Mouse (Mus musculus): ENCODE measurements around the gene Utrn. TPM values are rescaled to one million over a fixed set of nuclear protein-coding genes. Genes with fewer than 3 reads are reported as not detected.

Utrn gene
- polyA plus RNA-seq, 1 experiment from 2014 or later, result 88.4 TPM

GRCm38 (mm10) chr10:12376015-12376414, 493.1 kb downstream of the Utrn start:
- 61% methylated on average over 2 of the region's 2 CpGs for WGBS
- ATAC-seq, result no peak

GRCm38 (mm10) chr10:12374741-12375140, 494.4 kb downstream of the Utrn start:
- Histone ChIP-seq H3K4me3 (ENCODE audit: low read depth, low read length) (no peak overlapping the region), H3K27me3 (replicated peaks; ENCODE audit: insufficient read depth, low read length) (no peaks in the 10 kb centered on the region), H3K4me2 (replicated peaks; ENCODE audit: low read depth, low read length) (no peak overlapping the region), H3K9ac (replicated peaks; ENCODE audit: low read depth) (no peak overlapping the region), H3K36me3 (ENCODE audit: insufficient read depth, low read length) (no peaks in the 10 kb centered on the region), H3K4me1 (ENCODE audit: insufficient read depth, low read depth, low read length) (no peaks in the 10 kb centered on the region), H3K9me3 (ENCODE audit: low read length) (no peaks in the 10 kb centered on the region), H3K27ac (ENCODE audit: low read length) (no peak overlapping the region)
- WGBS, result 79% methylated on average over 1 of the region's 1 CpGs
- DNase-seq (ENCODE audit: low spot score) (no peak), ATAC-seq (no peak)
- TF ChIP-seq CTCF (IDR thresholded peaks at IDR 0.05) (no peak), EP300 (IDR thresholded peaks at IDR 0.05) (no peak)

More at GRCm38 (mm10) chr10:12376015-12376414, 493.1 kb downstream of the Utrn start:
- H3K9me3 ChIP-seq (ENCODE audit: low read length), result no peaks in the 10 kb centered on the region
- no peak overlapping the region for H3K4me2 ChIP-seq (replicated peaks; ENCODE audit: low read depth, low read length)
- no peak overlapping the region for H3K9ac ChIP-seq (replicated peaks; ENCODE audit: low read depth)
- no peak for TF ChIP-seq EP300 (IDR thresholded peaks at IDR 0.05)
- TF ChIP-seq CTCF (IDR thresholded peaks at IDR 0.05), result no peak
- H3K4me3 ChIP-seq (ENCODE audit: low read depth, low read length), result no peak overlapping the region
- H3K27ac ChIP-seq (ENCODE audit: low read length), result no peak overlapping the region
- no peaks in the 10 kb centered on the region for H3K36me3 ChIP-seq (ENCODE audit: insufficient read depth, low read length)
- H3K27me3 ChIP-seq (replicated peaks; ENCODE audit: insufficient read depth, low read length), result no peaks in the 10 kb centered on the region
- no peak for DNase-seq (ENCODE audit: low spot score)
- no peaks in the 10 kb centered on the region for H3K4me1 ChIP-seq (ENCODE audit: insufficient read depth, low read depth, low read length)

- no peaks in the 10 kb centered on the region for H3K36me3 ChIP-seq (ENCODE audit: insufficient read depth, low read length)
- H3K27me3 ChIP-seq (replicated peaks; ENCODE audit: insufficient read depth, low read length), result no peaks in the 10 kb centered on the region
- ATAC-seq, result peak; percentile 38; the same call in 1 of the 2 replicates
- H3K4me3 ChIP-seq (ENCODE audit: low read depth, low read length), result no peak overlapping the region
- TF ChIP-seq CTCF (IDR thresholded peaks at IDR 0.05) (no peak), EP300 (IDR thresholded peaks at IDR 0.05) (no peak)
- no peaks in the 10 kb centered on the region for H3K4me1 ChIP-seq (ENCODE audit: insufficient read depth, low read depth, low read length)
- H3K4me2 ChIP-seq (replicated peaks; ENCODE audit: low read depth, low read length), result no peak overlapping the region
- no peak overlapping the region for H3K9ac ChIP-seq (replicated peaks; ENCODE audit: low read depth)
- no peak overlapping the region for H3K27ac ChIP-seq (ENCODE audit: low read length)
- 37% methylated on average over 4 of the region's 4 CpGs for WGBS
- peak; percentile 22 for DNase-seq (ENCODE audit: low spot score)
- no peaks in the 10 kb centered on the region for H3K9me3 ChIP-seq (ENCODE audit: low read length)
Measured at GRCm38 (mm10) chr10:12354556-12354955, 514.6 kb downstream of the Utrn start.

- Histone ChIP-seq H3K36me3 (ENCODE audit: insufficient read depth, low read length) (no peaks in the 10 kb centered on the region), H3K4me1 (ENCODE audit: insufficient read depth, low read depth, low read length) (no peaks in the 10 kb centered on the region), H3K27ac (ENCODE audit: low read length) (no peak overlapping the region), H3K4me3 (ENCODE audit: low read depth, low read length) (no peak overlapping the region), H3K4me2 (replicated peaks; ENCODE audit: low read depth, low read length) (no peak overlapping the region), H3K27me3 (replicated peaks; ENCODE audit: insufficient read depth, low read length) (no peaks in the 10 kb centered on the region), H3K9ac (replicated peaks; ENCODE audit: low read depth) (no peak overlapping the region), H3K9me3 (ENCODE audit: low read length) (no peaks in the 10 kb centered on the region)
- DNase-seq (ENCODE audit: low spot score) (no peak), ATAC-seq (no peak)
- TF ChIP-seq EP300 (IDR thresholded peaks at IDR 0.05), result no peak
- TF ChIP-seq CTCF (IDR thresholded peaks at IDR 0.05), result no peak
- WGBS, result 51% methylated on average over 5 of the region's 5 CpGs
Measured at GRCm38 (mm10) chr10:12354106-12354505, 515.1 kb downstream of the Utrn start.

- WGBS, result 63% methylated on average over 10 of the region's 10 CpGs
- Histone ChIP-seq H3K27ac (ENCODE audit: low read length) (no peak overlapping the region), H3K4me1 (ENCODE audit: insufficient read depth, low read depth, low read length) (no peaks in the 10 kb centered on the region), H3K4me2 (replicated peaks; ENCODE audit: low read depth, low read length) (no peak overlapping the region), H3K9me3 (ENCODE audit: low read length) (no peaks in the 10 kb centered on the region), H3K27me3 (replicated peaks; ENCODE audit: insufficient read depth, low read length) (no peaks in the 10 kb centered on the region), H3K4me3 (ENCODE audit: low read depth, low read length) (no peak overlapping the region), H3K36me3 (ENCODE audit: insufficient read depth, low read length) (no peaks in the 10 kb centered on the region), H3K9ac (replicated peaks; ENCODE audit: low read depth) (no peak overlapping the region)
- DNase-seq (ENCODE audit: low spot score), result no peak
- no peak for TF ChIP-seq CTCF (IDR thresholded peaks at IDR 0.05)
- TF ChIP-seq EP300 (IDR thresholded peaks at IDR 0.05), result no peak
- ATAC-seq, result no peak
Measured at GRCm38 (mm10) chr10:12339704-12340558, 529.2 kb downstream of the Utrn start.

GRCm38 (mm10) chr10:12339005-12339703, 530.0 kb downstream of the Utrn start:
- DNase-seq (ENCODE audit: low spot score) (no peak), ATAC-seq (no peak)
- no peaks in the 10 kb centered on the region for H3K9me3 ChIP-seq (ENCODE audit: low read length)
- TF ChIP-seq CTCF (IDR thresholded peaks at IDR 0.05), result no peak
- no peak for TF ChIP-seq EP300 (IDR thresholded peaks at IDR 0.05)
- 74% methylated on average over 9 of the region's 9 CpGs for WGBS
- H3K27ac ChIP-seq (ENCODE audit: low read length), result no peak overlapping the region
- H3K4me2 ChIP-seq (replicated peaks; ENCODE audit: low read depth, low read length), result no peak overlapping the region
- H3K9ac ChIP-seq (replicated peaks; ENCODE audit: low read depth), result no peak overlapping the region
- no peaks in the 10 kb centered on the region for H3K27me3 ChIP-seq (replicated peaks; ENCODE audit: insufficient read depth, low read length)
- no peaks in the 10 kb centered on the region for H3K36me3 ChIP-seq (ENCODE audit: insufficient read depth, low read length)
- H3K4me1 ChIP-seq (ENCODE audit: insufficient read depth, low read depth, low read length), result no peaks in the 10 kb centered on the region
- no peak overlapping the region for H3K4me3 ChIP-seq (ENCODE audit: low read depth, low read length)

Other genes with a start within 250 kb of the Utrn start
- gene Stx11, start 94.9 kb upstream of the Utrn start, polyA plus RNA-seq (2015; fragmentation: Nextera tagmentation; extraction: Ambion mirVana), result 8.9 and 12.0 TPM in 2 replicates
- 27.1 TPM in 2 replicates for gene Sf3b5, start 136.0 kb upstream of the Utrn start, polyA plus RNA-seq (2015; fragmentation: Nextera tagmentation; extraction: Ambion mirVana)
- 43.4 and 44.8 TPM in 2 replicates for gene Plagl1, start 191.1 kb upstream of the Utrn start, polyA plus RNA-seq (2015; fragmentation: Nextera tagmentation; extraction: Ambion mirVana)

Data from lung, postnatal 0 days (tissue).